Mouse (Mus musculus) limb, embryonic 11.5 days (tissue): ENCODE data around the gene Kazn. TPM values are rescaled to one million over a fixed set of nuclear protein-coding genes. Genes with fewer than 3 reads are reported as not detected.
A peak's percentile ranks its signal among the peaks of the same experiment; 100 is the strongest.

Experiments used
- ATAC-seq: fragments of 200-750 bp; cut with Nextera tagmentation; 2 replicates; pipeline ENCODE4 v1.8.0; 2017; ENCODE audit warnings: low read depth; ENCODE audit not compliant: insufficient number of reproducible peaks, low FRiP score, low TSS enrichment
- DNase-seq: peaks from one replicate; pipeline ENCODE4 v3.0.0-alpha.2; 2015; ENCODE audit warnings: low spot score
- H3K27ac ChIP-seq: fragments of 300-500 bp; sonication (generic); replicated peaks from 2 replicates; pipeline ENCODE4 v1.5.1; 2014; ENCODE audit warnings: low read depth, mild to moderate bottlenecking, low read length
- H3K27me3 ChIP-seq: fragments of 300-500 bp; sonication (generic); 2 replicates; pipeline ENCODE4 v1.6.1; 2014; ENCODE audit warnings: mild to moderate bottlenecking, low read length, mixed read lengths; ENCODE audit not compliant: control insufficient read depth, insufficient read depth
- H3K36me3 ChIP-seq: fragments of 300-500 bp; sonication (generic); 2 replicates; pipeline ENCODE4 v1.6.1; 2014; ENCODE audit warnings: mild to moderate bottlenecking, low read length, moderate library complexity, mixed read lengths; ENCODE audit not compliant: control insufficient read depth, insufficient read depth
- H3K4me1 ChIP-seq: fragments of 300-500 bp; sonication (generic); 2 replicates; pipeline ENCODE4 v1.6.1; 2014; ENCODE audit warnings: low read length, mixed read lengths; ENCODE audit not compliant: control insufficient read depth, insufficient read depth
- H3K4me2 ChIP-seq: fragments of 300-500 bp; sonication (generic); 2 replicates; pipeline ENCODE4 v1.6.1; 2014; ENCODE audit warnings: low read depth, mild to moderate bottlenecking, moderate library complexity; ENCODE audit not compliant: severe bottlenecking
- H3K4me3 ChIP-seq: fragments of 300-500 bp; sonication (generic); 2 replicates; pipeline ENCODE4 v1.5.1; 2014; ENCODE audit warnings: low read depth, low read length
- H3K9ac ChIP-seq: fragments of 300-500 bp; sonication (generic); 2 replicates; pipeline ENCODE4 v1.6.1; 2014; ENCODE audit warnings: mild to moderate bottlenecking, low read length
- H3K9me3 ChIP-seq: fragments of 300-500 bp; sonication (generic); 2 replicates; pipeline ENCODE4 v1.6.1; 2016; ENCODE audit warnings: low read length; ENCODE audit not compliant: control insufficient read depth
- WGBS: fragments of 180-500 bp; shearing (Covaris S2); extraction: QIAGEN DNeasy Blood & Tissue Kit; methylation state at CpG from one replicate; pipeline ENCODE4 v1.1.7; 2014; 5-methylcytosine and 5-hydroxymethylcytosine counted together
- polyA plus RNA-seq: library from polyadenylated mRNA; unstranded; fragments of >200 nt; fragmentation: Nextera tagmentation; extraction: Ambion mirVana; gene quantifications from 2 replicates; pipeline ENCODE4 v1.2.1, GENCODE M21; 2014

The Kazn gene
- polyA plus RNA-seq, 1 experiment from 2014 or later, result 8.6 TPM

- Histone ChIP-seq H3K27ac (no peak overlapping the region), H3K4me1 (peaks cover 7% of the 10 kb centered on the region; the same call in 1 of the 2 replicates), H3K36me3 (no peaks in the 10 kb centered on the region), H3K4me2 (no peak overlapping the region), H3K4me3 (no peak overlapping the region), H3K27me3 (no peaks in the 10 kb centered on the region), H3K9ac (no peak overlapping the region), H3K9me3 (no peaks in the 10 kb centered on the region)
- ATAC-seq (no peak), DNase-seq (no peak)
- WGBS, result 50% methylated on average over 4 of the region's 4 CpGs
Measured at GRCm38 (mm10) chr4:142267832-142268231, 28.6 kb upstream of the Kazn start.

- H3K36me3 ChIP-seq, result no peaks in the 10 kb centered on the region
- no peak for DNase-seq
- H3K4me2 ChIP-seq, result no peak overlapping the region
- H3K9me3 ChIP-seq, result no peaks in the 10 kb centered on the region
- 11% methylated on average over 4 of the region's 4 CpGs for WGBS
- H3K27me3 ChIP-seq, result no peaks in the 10 kb centered on the region
- H3K4me1 ChIP-seq, result peaks cover 7% of the 10 kb centered on the region; the same call in 1 of the 2 replicates
- no peak overlapping the region for H3K27ac ChIP-seq
- H3K9ac ChIP-seq, result no peak overlapping the region
- no peak for ATAC-seq
- no peak overlapping the region for H3K4me3 ChIP-seq
Measured at GRCm38 (mm10) chr4:142267348-142267819, 28.2 kb upstream of the Kazn start.

GRCm38 (mm10) chr4:142264335-142264734 is 25.1 kb upstream of the Kazn start:
- Histone ChIP-seq H3K27me3 (no peaks in the 10 kb centered on the region), H3K36me3 (no peaks in the 10 kb centered on the region), H3K9me3 (no peaks in the 10 kb centered on the region), H3K4me3 (no peak overlapping the region), H3K27ac (no peak overlapping the region), H3K9ac (no peak overlapping the region), H3K4me1 (peaks cover 7% of the 10 kb centered on the region; the same call in 1 of the 2 replicates), H3K4me2 (no peak overlapping the region)
- 61% methylated on average over 7 of the region's 7 CpGs for WGBS
- ATAC-seq (peak; percentile 65; the same call in 1 of the 2 replicates), DNase-seq (peak; percentile 53)

GRCm38 (mm10) chr4:142261725-142262124 is 22.5 kb upstream of the Kazn start:
- no peaks in the 10 kb centered on the region for H3K9me3 ChIP-seq
- no peak for ATAC-seq
- 84% methylated on average over 4 of the region's 4 CpGs for WGBS
- H3K4me1 ChIP-seq, result 0 out of 2 replicates have a peak, but pooled peaks cover 2% of the 10 kb centered on the region
- no peaks in the 10 kb centered on the region for H3K27me3 ChIP-seq
- no peak for DNase-seq
- H3K27ac ChIP-seq, result no peak overlapping the region
- no peaks in the 10 kb centered on the region for H3K36me3 ChIP-seq
- H3K4me3 ChIP-seq, result no peak overlapping the region
- no peak overlapping the region for H3K4me2 ChIP-seq
- H3K9ac ChIP-seq, result no peak overlapping the region

GRCm38 (mm10) chr4:142258730-142259129 is 19.5 kb upstream of the Kazn start:
- 89% methylated on average over 10 of the region's 10 CpGs for WGBS
- DNase-seq, result no peak
- ATAC-seq, result no peak

GRCm38 (mm10) chr4:142254088-142254487 is 14.9 kb upstream of the Kazn start:
- Histone ChIP-seq H3K4me1 (peaks cover 6% of the 10 kb centered on the region), H3K27me3 (no peaks in the 10 kb centered on the region), H3K4me2 (no peak overlapping the region), H3K27ac (no peak overlapping the region), H3K4me3 (no peak overlapping the region), H3K9me3 (no peaks in the 10 kb centered on the region), H3K36me3 (no peaks in the 10 kb centered on the region), H3K9ac (no peak overlapping the region)
- no peak for ATAC-seq
- no peak for DNase-seq
- whole genome bisulfite sequencing, result 73% methylated on average over 6 of the region's 6 CpGs

More at GRCm38 (mm10) chr4:142258730-142259129, 19.5 kb upstream of the Kazn start:
- no peak overlapping the region for H3K27ac ChIP-seq
- no peaks in the 10 kb centered on the region for H3K36me3 ChIP-seq
- no peak overlapping the region for H3K4me3 ChIP-seq
- no peak overlapping the region for H3K9ac ChIP-seq
- no peaks in the 10 kb centered on the region for H3K9me3 ChIP-seq
- H3K27me3 ChIP-seq, result no peaks in the 10 kb centered on the region
- H3K4me1 ChIP-seq, result no peaks in the 10 kb centered on the region
- H3K4me2 ChIP-seq, result no peak overlapping the region

- DNase-seq, result peak; percentile 46
- no peak overlapping the region for H3K9ac ChIP-seq
- WGBS, result 38% methylated on average over 12 of the region's 12 CpGs
Measured at GRCm38 (mm10) chr4:142251471-142252354, 12.5 kb upstream of the Kazn start.

GRCm38 (mm10) chr4:142250054-142250453 is 10.9 kb upstream of the Kazn start:
- Histone ChIP-seq H3K9ac (no peak overlapping the region), H3K4me3 (no peak overlapping the region), H3K4me2 (no peak overlapping the region), H3K4me1 (peaks cover 6% of the 10 kb centered on the region), H3K36me3 (no peaks in the 10 kb centered on the region), H3K9me3 (no peaks in the 10 kb centered on the region), H3K27me3 (no peaks in the 10 kb centered on the region), H3K27ac (no peak overlapping the region)
- 91% methylated on average over 8 of the region's 8 CpGs for WGBS
- no peak for ATAC-seq
- no peak for DNase-seq

More at GRCm38 (mm10) chr4:142251471-142252354, 12.5 kb upstream of the Kazn start:
- 0 out of 2 replicates have a peak, but pooled peaks have one; percentile 14 for ATAC-seq
- no peak overlapping the region for H3K4me3 ChIP-seq
- H3K36me3 ChIP-seq, result no peaks in the 10 kb centered on the region
- peaks cover 6% of the 10 kb centered on the region for H3K4me1 ChIP-seq
- H3K27ac ChIP-seq, result no peak overlapping the region
- no peaks in the 10 kb centered on the region for H3K9me3 ChIP-seq
- no peaks in the 10 kb centered on the region for H3K27me3 ChIP-seq
- no peak overlapping the region for H3K4me2 ChIP-seq
